Mouse (Mus musculus): ENCODE data around the gene Alox8. TPM values are rescaled to one million over a fixed set of nuclear protein-coding genes. Genes with fewer than 3 reads are reported as not detected.

Alox8 gene
- total RNA-seq (2017): 1.4 to 2.3 TPM (median 1.5 TPM) in 3 replicates

GRCm38 (mm10) chr11:69197743-69198142, at the start of gene Alox8:
Alox8 (minus strand) TSS chr11:69197843.
- no peak for ATAC-seq (replicated peaks; ENCODE audit: insufficient number of reproducible peaks, low FRiP score, low TSS enrichment, poor library complexity, severe bottlenecking)

GRCm38 (mm10) chr11:69245643-69246042, 48.0 kb upstream of the Alox8 start:
- ATAC-seq (replicated peaks; ENCODE audit: insufficient number of reproducible peaks, low FRiP score, low TSS enrichment, poor library complexity, severe bottlenecking): peak; percentile 55; the same call in 1 of the 2 replicates

GRCm38 (mm10) chr11:69244911-69245310, 47.3 kb upstream of the Alox8 start:
- no peak for ATAC-seq (replicated peaks; ENCODE audit: insufficient number of reproducible peaks, low FRiP score, low TSS enrichment, poor library complexity, severe bottlenecking)

- no peak for ATAC-seq (replicated peaks; ENCODE audit: insufficient number of reproducible peaks, low FRiP score, low TSS enrichment, poor library complexity, severe bottlenecking)
These were observed 39.2 kb upstream of the Alox8 start, which contains the start of gene Gucy2e for GRCm38 (mm10) chr11:69236926-69237260. Gucy2e (minus strand) TSS chr11:69237036.

GRCm38 (mm10) chr11:69236061-69236925, 38.6 kb upstream of the Alox8 start:
- ATAC-seq (replicated peaks; ENCODE audit: insufficient number of reproducible peaks, low FRiP score, low TSS enrichment, poor library complexity, severe bottlenecking): no peak

GRCm38 (mm10) chr11:69235285-69236060, 37.8 kb upstream of the Alox8 start:
- ATAC-seq (replicated peaks; ENCODE audit: insufficient number of reproducible peaks, low FRiP score, low TSS enrichment, poor library complexity, severe bottlenecking): peak; percentile 95

- ATAC-seq (replicated peaks; ENCODE audit: insufficient number of reproducible peaks, low FRiP score, low TSS enrichment, poor library complexity, severe bottlenecking): no peak
These were observed 35.5 kb upstream of the Alox8 start for GRCm38 (mm10) chr11:69233141-69233540.

- no peak for ATAC-seq (replicated peaks; ENCODE audit: insufficient number of reproducible peaks, low FRiP score, low TSS enrichment, poor library complexity, severe bottlenecking)
These were observed 32.8 kb upstream of the Alox8 start for GRCm38 (mm10) chr11:69230420-69230819.

- ATAC-seq (replicated peaks; ENCODE audit: insufficient number of reproducible peaks, low FRiP score, low TSS enrichment, poor library complexity, severe bottlenecking): no peak
These were observed 28.1 kb upstream of the Alox8 start for GRCm38 (mm10) chr11:69225715-69226114.

- ATAC-seq (replicated peaks; ENCODE audit: insufficient number of reproducible peaks, low FRiP score, low TSS enrichment, poor library complexity, severe bottlenecking): no peak
These were observed 25.5 kb upstream of the Alox8 start for GRCm38 (mm10) chr11:69223101-69223500.

- ATAC-seq (replicated peaks; ENCODE audit: insufficient number of reproducible peaks, low FRiP score, low TSS enrichment, poor library complexity, severe bottlenecking): no peak
These were observed 23.4 kb upstream of the Alox8 start for GRCm38 (mm10) chr11:69221070-69221469.

GRCm38 (mm10) chr11:69218661-69219060, 21.0 kb upstream of the Alox8 start:
- ATAC-seq (replicated peaks; ENCODE audit: insufficient number of reproducible peaks, low FRiP score, low TSS enrichment, poor library complexity, severe bottlenecking): no peak

GRCm38 (mm10) chr11:69217411-69217810, 19.8 kb upstream of the Alox8 start:
- no peak for ATAC-seq (replicated peaks; ENCODE audit: insufficient number of reproducible peaks, low FRiP score, low TSS enrichment, poor library complexity, severe bottlenecking)

GRCm38 (mm10) chr11:69211431-69211830, 13.8 kb upstream of the Alox8 start:
- ATAC-seq (replicated peaks; ENCODE audit: insufficient number of reproducible peaks, low FRiP score, low TSS enrichment, poor library complexity, severe bottlenecking): no peak

GRCm38 (mm10) chr11:69202469-69203230, 5.0 kb upstream of the Alox8 start:
- ATAC-seq (replicated peaks; ENCODE audit: insufficient number of reproducible peaks, low FRiP score, low TSS enrichment, poor library complexity, severe bottlenecking): peak; percentile 51; the same call in 1 of the 2 replicates

- no peak for ATAC-seq (replicated peaks; ENCODE audit: insufficient number of reproducible peaks, low FRiP score, low TSS enrichment, poor library complexity, severe bottlenecking)
These were observed 2.6 kb upstream of the Alox8 start for GRCm38 (mm10) chr11:69200231-69200630.

GRCm38 (mm10) chr11:69199251-69199650, 1.6 kb upstream of the Alox8 start:
- ATAC-seq (replicated peaks; ENCODE audit: insufficient number of reproducible peaks, low FRiP score, low TSS enrichment, poor library complexity, severe bottlenecking): no peak

- peak; percentile 20; the same call in 1 of the 2 replicates for ATAC-seq (replicated peaks; ENCODE audit: insufficient number of reproducible peaks, low FRiP score, low TSS enrichment, poor library complexity, severe bottlenecking)
These were observed 449 bp downstream of the Alox8 start for GRCm38 (mm10) chr11:69197194-69197593.

GRCm38 (mm10) chr11:69196766-69197165, 877 bp downstream of the Alox8 start:
- no peak for ATAC-seq (replicated peaks; ENCODE audit: insufficient number of reproducible peaks, low FRiP score, low TSS enrichment, poor library complexity, severe bottlenecking)
